Mouse (Mus musculus) heart, adult 2 months (tissue): ENCODE measurements at regions not wholly inside any gene's neighbourhood (a gene's known extent, or its start where the extent isn't known, plus 50 kb on each side); places are given as distances from the start of the nearest gene placed in this dataset.

Experiments
- DNase-seq, 2 experiments: peaks; one replicate each; pipeline ENCODE4 v3.0.0; 2021
- H3K27ac ChIP-seq: fragments of 200-600 bp; 2 replicates; pipeline ENCODE4 v1.8.1; 2022
- H3K27me3 ChIP-seq: fragments of 200-500 bp; 2 replicates; pipeline ENCODE4 v1.6.1; 2012; ENCODE audit warnings: mild to moderate bottlenecking, low read length, inconsistent platforms, mixed read lengths; ENCODE audit not compliant: control insufficient read depth, insufficient read depth
- H3K36me3 ChIP-seq: fragments of 200-500 bp; 2 replicates; pipeline ENCODE4 v1.6.1; 2012; ENCODE audit warnings: low read length, inconsistent platforms; ENCODE audit not compliant: control insufficient read depth, insufficient read depth
- H3K4me1 ChIP-seq: fragments of 200-500 bp; 2 replicates; pipeline ENCODE4 v1.6.1; 2011; ENCODE audit warnings: low read length; ENCODE audit not compliant: control insufficient read depth, insufficient read depth
- H3K4me3 ChIP-seq: fragments of 200-600 bp; 2 replicates; pipeline ENCODE4 v1.8.1; 2022
- H3K79me2 ChIP-seq: fragments of 200-500 bp; replicated peaks from 2 replicates; pipeline ENCODE4 v1.6.1; 2012; ENCODE audit warnings: mild to moderate bottlenecking, inconsistent platforms, low read length, moderate library complexity, mixed read lengths; ENCODE audit not compliant: control insufficient read depth, insufficient read depth
- H3K9ac ChIP-seq: fragments of 200-500 bp; 2 replicates; pipeline ENCODE4 v1.6.1; 2012; ENCODE audit warnings: low read depth, mild to moderate bottlenecking, control low read depth, inconsistent platforms, low read length, mixed read lengths
- CTCF ChIP-seq: fragments of 200-600 bp; IDR thresholded peaks from 2 replicates; pipeline ENCODE4 v1.8.1; 2022; ENCODE audit warnings: antibody characterized with exemption, mild to moderate bottlenecking, moderate library complexity
- EP300 ChIP-seq: fragments of 200-500 bp; IDR thresholded peaks from 2 replicates; pipeline ENCODE4 v1.6.1; 2011; ENCODE audit warnings: low read depth, low read length, control low read depth; ENCODE audit not compliant: insufficient read depth
- POLR2A ChIP-seq: fragments of 200-500 bp; IDR thresholded peaks from 2 replicates; pipeline ENCODE4 v1.6.1; 2011; ENCODE audit warnings: mild to moderate bottlenecking, low read depth, low read length, control low read depth; ENCODE audit not compliant: insufficient read depth
- WGBS: fragments of 180-500 bp; shearing (Covaris S2); methylation state at CpG from one replicate; pipeline ENCODE4 v1.1.7; 2018; 5-methylcytosine and 5-hydroxymethylcytosine counted together
- intact Hi-C: fragments of 180-260 bp; cut with DNase I; formaldehyde crosslinking; loops from one replicate; pipeline ENCODE4 v1.15.1; 2025

GRCm38 (mm10) chr10:44976815-44977214 is 90.2 kb upstream of the Prep start:
- WGBS, result 89% methylated on average over 2 of the region's 2 CpGs
- Histone ChIP-seq H3K4me1 (no peaks in the 10 kb centered on the region; the same call in none of the 2 replicates), H3K9ac (no peak overlapping the region), H3K27ac (no peak overlapping the region), H3K79me2 (no peaks in the 10 kb centered on the region), H3K36me3 (0 out of 2 replicates have a peak, but pooled peaks cover 2% of the 10 kb centered on the region), H3K4me3 (no peak overlapping the region), H3K27me3 (no peaks in the 10 kb centered on the region)
- DNase-seq, result no peak
- intact Hi-C loops, result loop anchor here (10.0 kb wide), 1 partner anchor 62 kb away; no protein-coding TSS in a partner anchor
- no peak for TF ChIP-seq POLR2A
- TF ChIP-seq CTCF, result no peak
- TF ChIP-seq EP300, result no peak

GRCm38 (mm10) chr10:44971911-44972310 is 95.1 kb upstream of the Prep start:
- no peak overlapping the region for H3K4me3 ChIP-seq
- no peaks in the 10 kb centered on the region for H3K79me2 ChIP-seq
- 0 out of 2 replicates have a peak, but pooled peaks cover 2% of the 10 kb centered on the region for H3K36me3 ChIP-seq
- TF ChIP-seq EP300, result no peak
- no peak for TF ChIP-seq CTCF
- no peak for TF ChIP-seq POLR2A
- no peak for DNase-seq
- no peaks in the 10 kb centered on the region for H3K27me3 ChIP-seq
- H3K9ac ChIP-seq, result no peak overlapping the region
- H3K27ac ChIP-seq, result no peak overlapping the region
- intact Hi-C loops, result loop anchor here (10.0 kb wide), 1 partner anchor 57 kb away; no protein-coding TSS in a partner anchor
- H3K4me1 ChIP-seq, result no peaks in the 10 kb centered on the region; the same call in none of the 2 replicates
- 40% methylated on average over 2 of the region's 2 CpGs for WGBS

- Histone ChIP-seq H3K36me3 (no peaks in the 10 kb centered on the region), H3K27ac (no peak overlapping the region), H3K9ac (no peak overlapping the region), H3K27me3 (no peaks in the 10 kb centered on the region), H3K4me3 (no peak overlapping the region), H3K4me1 (no peaks in the 10 kb centered on the region), H3K79me2 (no peaks in the 10 kb centered on the region)
- TF ChIP-seq POLR2A, result no peak
- TF ChIP-seq EP300, result no peak
- TF ChIP-seq CTCF, result no peak
- WGBS, result 82% methylated on average over 3 of the region's 3 CpGs
- DNase-seq, result no peak
- intact Hi-C loops, result no loop called here
These were observed 107.0 kb upstream of the Prep start for GRCm38 (mm10) chr10:44959968-44960367.

- TF ChIP-seq CTCF (no peak), EP300 (no peak), POLR2A (no peak)
- intact Hi-C loops, result no loop called here
- 48% methylated on average over 1 of the region's 1 CpGs for WGBS
These were observed 121.7 kb upstream of the Prep start for GRCm38 (mm10) chr10:44945205-44945725.

GRCm38 (mm10) chr10:44939403-44939802 is 127.6 kb upstream of the Prep start:
- Histone ChIP-seq H3K4me3 (no peak overlapping the region), H3K27me3 (no peaks in the 10 kb centered on the region), H3K36me3 (no peaks in the 10 kb centered on the region), H3K9ac (no peak overlapping the region), H3K79me2 (no peaks in the 10 kb centered on the region), H3K4me1 (no peaks in the 10 kb centered on the region), H3K27ac (no peak overlapping the region)
- TF ChIP-seq EP300 (no peak), CTCF (no peak), POLR2A (no peak)
- WGBS, result 43% methylated on average over 1 of the region's 1 CpGs
- intact Hi-C loops, result no loop called here
- no peak for DNase-seq

More at GRCm38 (mm10) chr10:44945205-44945725, 121.7 kb upstream of the Prep start:
- no peak for DNase-seq
- Histone ChIP-seq H3K9ac (no peak overlapping the region), H3K36me3 (no peaks in the 10 kb centered on the region), H3K27ac (no peak overlapping the region), H3K79me2 (no peaks in the 10 kb centered on the region), H3K4me3 (no peak overlapping the region), H3K4me1 (no peaks in the 10 kb centered on the region; the same call in 1 of the 2 replicates), H3K27me3 (no peaks in the 10 kb centered on the region)

GRCm38 (mm10) chr10:44936976-44937500 is 130.0 kb upstream of the Prep start:
- 63% methylated on average over 5 of the region's 5 CpGs for WGBS

More at GRCm38 (mm10) chr10:44936976-44937500, 130.0 kb upstream of the Prep start:
- intact Hi-C loops, result no loop called here
- DNase-seq, result no peak
- Histone ChIP-seq H3K4me1 (no peaks in the 10 kb centered on the region), H3K79me2 (no peaks in the 10 kb centered on the region), H3K36me3 (no peaks in the 10 kb centered on the region), H3K4me3 (no peak overlapping the region), H3K27ac (no peak overlapping the region), H3K27me3 (no peaks in the 10 kb centered on the region), H3K9ac (no peak overlapping the region)
- TF ChIP-seq EP300 (no peak), CTCF (no peak)
